Mouse (Mus musculus): ENCODE measurements around the gene Fut2. TPM values are rescaled to one million over a fixed set of nuclear protein-coding genes. Genes with fewer than 3 reads are reported as not detected.
A peak's percentile ranks its signal among the peaks of the same experiment; 100 is the strongest.

Gene Fut2
- polyA plus RNA-seq (2015; fragmentation: Nextera tagmentation; extraction: Ambion mirVana) = 0.10 and 0.21 TPM in 2 replicates

DNA sequence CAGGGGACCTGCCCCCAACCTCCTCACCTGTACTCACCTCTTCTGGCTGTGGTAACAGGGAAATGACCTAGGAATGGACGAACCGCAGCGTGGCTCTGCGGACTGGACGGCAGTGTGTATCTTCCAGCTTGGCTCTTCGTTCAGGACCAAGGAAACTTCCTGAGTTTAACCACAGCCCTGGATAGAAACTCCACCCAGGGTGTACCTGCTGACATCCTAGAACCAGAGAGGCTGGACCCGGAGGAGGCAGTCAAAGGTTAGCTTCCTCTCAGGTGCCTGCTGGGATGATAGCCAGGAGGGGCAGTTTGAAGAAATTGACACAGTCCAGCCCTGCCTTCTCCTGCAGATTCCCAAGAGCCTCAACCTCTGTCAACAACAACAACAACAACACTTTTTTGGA is at the start of gene Fut2:
Gene Fut2, minus strand, starts transcription at position 234 of the 400 bp plus-strand sequence.
- Histone ChIP-seq H3K4me1 (replicated peaks; ENCODE audit: control insufficient read depth, insufficient read depth, low read length) (no peaks in the 10 kb centered on the region), H3K9ac (replicated peaks; ENCODE audit: low read depth, low read length) (no peak within 1 kb of the TSS), H3K27me3 (replicated peaks; ENCODE audit: control insufficient read depth, insufficient read depth, low read length) (no peaks in the 10 kb centered on the region), H3K4me3 (replicated peaks; ENCODE audit: low read length) (no peak within 1 kb of the TSS), H3K9me3 (ENCODE audit: control insufficient read depth, low read length) (no peaks in the 10 kb centered on the region), H3K27ac (ENCODE audit: low read length) (no peak within 1 kb of the TSS), H3K4me2 (ENCODE audit: low read length) (no peak within 1 kb of the TSS), H3K36me3 (ENCODE audit: control insufficient read depth, insufficient read depth) (no peaks in the 10 kb centered on the region)
- WGBS = 88% methylated on average over 7 of the region's 7 CpGs
- no peak for ATAC-seq

DNA sequence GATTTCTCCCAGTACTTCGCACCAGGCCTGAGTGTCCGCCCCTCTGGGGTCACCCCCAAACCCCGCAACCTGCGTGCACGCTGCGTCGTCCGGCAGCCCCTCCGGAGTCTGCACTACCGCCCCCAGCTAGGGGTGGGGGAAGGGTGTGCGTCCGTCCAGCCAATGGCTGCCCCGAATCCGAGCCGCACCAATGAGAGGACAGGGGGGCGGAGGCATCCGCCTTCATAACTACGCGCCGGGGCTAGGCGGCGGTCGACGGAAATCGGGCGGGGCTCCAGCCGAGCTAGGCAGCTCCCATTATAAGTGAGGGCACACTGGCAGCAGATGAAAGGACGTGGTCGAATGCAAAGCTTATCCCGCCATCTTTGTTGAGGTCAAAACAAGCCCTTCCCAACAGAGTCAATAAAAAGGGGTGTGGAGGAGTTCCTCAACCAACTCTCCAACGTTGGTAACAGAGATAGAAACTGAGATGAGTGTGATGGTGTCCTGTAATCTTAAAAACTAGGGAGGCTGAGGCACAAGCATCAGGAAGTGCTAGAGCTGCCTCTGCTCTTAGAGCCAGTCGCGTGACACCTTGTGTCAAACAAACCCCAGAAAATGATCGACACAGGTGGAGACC is 49.0 kb upstream of the Fut2 start, which contains the start of gene Rpl18:
Gene Rpl18, plus strand, starts transcription at position 368 of the 619 bp plus-strand sequence.
- peaks cover 43% of the 10 kb centered on the region for H3K4me1 ChIP-seq (replicated peaks; ENCODE audit: control insufficient read depth, insufficient read depth, low read length)

DNA sequence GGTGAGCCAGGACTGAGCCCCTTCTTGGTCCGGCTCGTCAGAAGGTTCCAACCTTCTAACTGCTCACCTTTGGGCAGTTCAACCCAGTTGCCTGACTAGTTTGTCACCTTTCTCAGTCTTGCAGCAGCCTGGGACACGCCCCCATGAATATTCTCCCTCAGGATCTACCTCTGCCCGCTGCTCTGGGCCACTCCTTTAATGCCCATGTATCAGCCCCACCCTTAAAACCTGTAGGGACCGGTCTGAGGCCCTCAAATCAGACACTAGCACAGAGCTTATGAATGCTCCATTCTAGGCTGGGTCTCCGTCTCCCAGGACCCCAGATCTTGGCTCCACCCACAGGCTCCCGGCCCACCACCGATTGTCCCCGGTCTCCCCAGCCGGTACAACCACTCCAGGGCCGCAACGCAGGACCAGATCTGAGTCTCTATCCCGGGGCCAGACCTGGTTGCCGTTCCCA is 48.5 kb upstream of the Fut2 start:
- Histone ChIP-seq H3K4me3 (replicated peaks; ENCODE audit: low read length) (peak overlapping the region; percentile 64), H3K36me3 (ENCODE audit: control insufficient read depth, insufficient read depth) (peaks cover 33% of the 10 kb centered on the region), H3K27ac (ENCODE audit: low read length) (peak overlapping the region; percentile 28; the same call in 1 of the 2 replicates), H3K9ac (replicated peaks; ENCODE audit: low read depth, low read length) (peak overlapping the region; percentile 68), H3K4me1 (replicated peaks; ENCODE audit: control insufficient read depth, insufficient read depth, low read length) (peaks cover 41% of the 10 kb centered on the region), H3K27me3 (replicated peaks; ENCODE audit: control insufficient read depth, insufficient read depth, low read length) (no peaks in the 10 kb centered on the region), H3K4me2 (ENCODE audit: low read length) (peak overlapping the region; percentile 75), H3K9me3 (ENCODE audit: control insufficient read depth, low read length) (no peaks in the 10 kb centered on the region)
- 9% methylated on average over 14 of the region's 14 CpGs for WGBS
- ATAC-seq = peak; percentile 31; the same call in 1 of the 2 replicates

More for the DNA sequence above, 49.0 kb upstream of the Fut2 start, which contains the start of gene Rpl18:
- no peaks in the 10 kb centered on the region for H3K9me3 ChIP-seq (ENCODE audit: control insufficient read depth, low read length)
- H3K27me3 ChIP-seq (replicated peaks; ENCODE audit: control insufficient read depth, insufficient read depth, low read length) = no peaks in the 10 kb centered on the region
- peak within 1 kb of the TSS; percentile 60 for H3K27ac ChIP-seq (ENCODE audit: low read length)
- ATAC-seq = peak; percentile 94
- H3K36me3 ChIP-seq (ENCODE audit: control insufficient read depth, insufficient read depth) = peaks cover 36% of the 10 kb centered on the region
- WGBS = 8% methylated on average over 33 of the region's 34 CpGs
- H3K4me2 ChIP-seq (ENCODE audit: low read length) = peak within 1 kb of the TSS; percentile 75
- peak within 1 kb of the TSS; percentile 64 for H3K4me3 ChIP-seq (replicated peaks; ENCODE audit: low read length)
- H3K9ac ChIP-seq (replicated peaks; ENCODE audit: low read depth, low read length) = peak within 1 kb of the TSS; percentile 68

DNA sequence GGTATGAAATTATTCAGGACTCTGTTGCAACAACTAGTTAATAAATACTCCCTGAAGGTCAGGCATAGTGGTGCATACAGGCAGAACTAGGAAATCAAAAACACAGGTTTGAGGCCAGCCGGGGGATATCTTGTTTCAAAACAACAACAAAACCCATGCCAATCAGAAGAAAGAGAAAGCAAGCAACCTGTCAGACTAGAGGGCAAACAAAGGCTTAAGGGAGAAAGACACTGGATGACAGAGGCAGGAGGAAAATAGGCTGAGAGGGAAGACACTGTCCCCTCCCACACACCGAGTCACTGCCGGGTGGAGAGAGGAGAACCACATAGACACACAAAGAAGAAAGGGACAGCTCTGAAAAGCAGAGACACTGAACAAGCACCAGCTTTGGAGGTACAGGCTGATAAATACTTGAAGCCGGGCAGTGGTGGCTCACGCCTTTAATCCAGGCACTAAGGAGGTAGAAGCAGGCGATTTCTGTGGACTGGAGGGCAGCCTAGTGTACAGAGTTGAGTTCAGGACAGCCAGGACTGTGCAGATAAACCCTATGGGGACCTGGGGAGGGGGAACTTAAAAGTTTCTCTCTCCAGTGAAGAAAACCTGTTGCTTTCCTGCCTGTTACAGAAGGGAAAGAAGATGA is 47.8 kb upstream of the Fut2 start:
- peak overlapping the region; percentile 75 for H3K4me2 ChIP-seq (ENCODE audit: low read length)
- H3K27me3 ChIP-seq (replicated peaks; ENCODE audit: control insufficient read depth, insufficient read depth, low read length) = no peaks in the 10 kb centered on the region
- H3K9me3 ChIP-seq (ENCODE audit: control insufficient read depth, low read length) = no peaks in the 10 kb centered on the region
- H3K4me3 ChIP-seq (replicated peaks; ENCODE audit: low read length) = peak overlapping the region; percentile 64
- no peak overlapping the region for H3K9ac ChIP-seq (replicated peaks; ENCODE audit: low read depth, low read length)
- no peak for ATAC-seq
- WGBS = 89% methylated on average over 6 of the region's 6 CpGs
- H3K36me3 ChIP-seq (ENCODE audit: control insufficient read depth, insufficient read depth) = peaks cover 29% of the 10 kb centered on the region
- peaks cover 41% of the 10 kb centered on the region for H3K4me1 ChIP-seq (replicated peaks; ENCODE audit: control insufficient read depth, insufficient read depth, low read length)
- H3K27ac ChIP-seq (ENCODE audit: low read length) = no peak overlapping the region

DNA sequence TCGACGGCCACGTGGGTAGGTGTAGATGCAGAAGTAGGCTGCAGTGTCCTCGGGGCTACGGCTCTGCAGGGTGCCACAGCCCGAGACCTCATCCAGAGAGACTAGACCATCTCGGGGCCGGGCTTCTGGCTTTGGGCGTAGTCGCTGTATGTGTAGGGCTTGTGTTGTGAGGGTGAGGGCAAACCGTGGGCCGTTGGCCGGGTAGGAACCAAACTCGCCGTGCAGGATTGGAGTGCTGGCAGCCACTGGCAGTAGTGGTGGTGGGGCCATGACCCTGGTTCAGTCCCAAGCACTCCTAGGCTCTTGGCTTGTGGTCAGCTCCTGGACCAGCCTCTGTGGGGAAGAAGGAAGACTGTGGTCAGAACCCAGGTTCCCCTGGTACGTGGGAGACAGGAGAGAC is 47.2 kb upstream of the Fut2 start:
- no peak for ATAC-seq
- Histone ChIP-seq H3K27me3 (replicated peaks; ENCODE audit: control insufficient read depth, insufficient read depth, low read length) (no peaks in the 10 kb centered on the region), H3K4me1 (replicated peaks; ENCODE audit: control insufficient read depth, insufficient read depth, low read length) (peaks cover 41% of the 10 kb centered on the region), H3K9me3 (ENCODE audit: control insufficient read depth, low read length) (no peaks in the 10 kb centered on the region), H3K9ac (replicated peaks; ENCODE audit: low read depth, low read length) (no peak overlapping the region), H3K4me3 (replicated peaks; ENCODE audit: low read length) (no peak overlapping the region), H3K27ac (ENCODE audit: low read length) (no peak overlapping the region), H3K4me2 (ENCODE audit: low read length) (no peak overlapping the region), H3K36me3 (ENCODE audit: control insufficient read depth, insufficient read depth) (peaks cover 29% of the 10 kb centered on the region)
- 92% methylated on average over 16 of the region's 16 CpGs for WGBS

DNA sequence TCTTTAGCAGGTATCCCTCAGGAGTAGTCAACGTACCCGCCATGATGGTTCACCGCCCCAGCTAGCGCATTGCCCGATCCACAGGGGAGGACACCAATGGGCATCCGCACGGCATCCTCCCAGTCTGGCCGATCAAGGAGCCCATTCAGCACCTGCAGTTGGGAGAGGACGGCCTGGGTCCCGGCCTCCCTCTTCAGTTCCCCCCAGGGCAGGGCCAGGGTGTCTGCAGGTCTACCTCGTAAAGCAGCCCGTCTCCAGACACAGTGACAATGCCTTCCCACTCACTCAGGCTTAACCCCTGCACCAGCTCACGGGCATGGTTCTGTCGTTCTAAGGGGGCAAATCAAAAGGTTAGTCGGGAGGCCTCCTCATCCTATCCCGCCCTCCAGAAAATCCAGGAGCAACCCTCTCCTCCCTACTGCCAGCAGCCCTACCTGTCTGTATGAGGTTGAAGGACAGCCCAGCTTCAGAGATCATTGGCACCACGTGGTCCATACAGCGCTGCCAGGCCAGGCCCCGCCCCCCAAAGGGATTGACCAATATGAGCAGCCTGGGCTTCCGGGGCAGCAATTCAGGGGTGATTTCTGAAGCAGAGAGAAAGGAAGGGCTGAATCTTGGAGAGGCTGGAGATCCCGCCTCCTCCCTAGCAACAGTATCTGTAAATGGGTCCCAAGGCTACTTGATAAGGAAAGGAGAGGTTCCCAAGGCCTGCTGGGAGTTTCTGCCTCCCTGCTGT is 46.0 kb upstream of the Fut2 start:
- Histone ChIP-seq H3K9me3 (ENCODE audit: control insufficient read depth, low read length) (no peaks in the 10 kb centered on the region), H3K36me3 (ENCODE audit: control insufficient read depth, insufficient read depth) (peaks cover 29% of the 10 kb centered on the region), H3K27me3 (replicated peaks; ENCODE audit: control insufficient read depth, insufficient read depth, low read length) (no peaks in the 10 kb centered on the region), H3K4me3 (replicated peaks; ENCODE audit: low read length) (no peak overlapping the region), H3K4me1 (replicated peaks; ENCODE audit: control insufficient read depth, insufficient read depth, low read length) (peaks cover 52% of the 10 kb centered on the region), H3K27ac (ENCODE audit: low read length) (no peak overlapping the region), H3K4me2 (ENCODE audit: low read length) (no peak overlapping the region), H3K9ac (replicated peaks; ENCODE audit: low read depth, low read length) (no peak overlapping the region)
- no peak for ATAC-seq
- 89% methylated on average over 21 of the region's 21 CpGs for WGBS

DNA sequence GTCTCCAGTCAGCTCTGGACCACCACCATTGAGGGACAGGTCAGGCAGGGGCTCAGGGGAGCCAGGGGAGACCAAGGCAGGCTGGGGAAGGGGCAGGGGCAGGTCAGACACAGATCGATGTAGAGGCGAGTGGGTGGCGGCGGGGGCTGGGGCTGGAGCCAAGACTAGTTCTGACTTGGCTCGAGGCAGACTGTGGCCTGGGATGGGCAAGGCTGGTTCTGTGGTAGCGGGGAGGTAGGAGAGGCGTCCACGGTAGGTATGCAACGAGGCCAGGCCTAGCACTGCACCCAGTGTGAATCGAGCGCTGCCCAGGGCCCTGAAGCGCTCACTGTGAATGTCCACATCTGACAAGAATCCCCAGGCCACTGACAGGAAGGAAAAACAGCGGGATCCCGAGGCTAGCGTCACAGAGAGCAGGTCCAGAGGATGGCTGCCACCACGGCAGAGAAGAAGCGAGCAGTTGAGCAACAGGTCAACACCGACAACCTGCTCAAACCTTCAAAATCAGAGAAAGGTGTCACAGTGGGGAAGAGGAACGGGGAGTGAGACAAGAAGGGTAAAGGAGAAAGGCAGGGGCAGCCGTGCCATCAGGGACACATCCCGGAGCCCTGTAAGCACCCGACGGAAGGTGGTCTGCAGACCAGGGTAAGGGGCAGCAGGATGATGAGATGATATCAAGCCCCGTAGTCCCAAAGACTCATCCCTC is 45.3 kb upstream of the Fut2 start:
- no peak overlapping the region for H3K9ac ChIP-seq (replicated peaks; ENCODE audit: low read depth, low read length)
- ATAC-seq = no peak
- H3K4me2 ChIP-seq (ENCODE audit: low read length) = no peak overlapping the region
- H3K27ac ChIP-seq (ENCODE audit: low read length) = no peak overlapping the region
- WGBS = 90% methylated on average over 24 of the region's 24 CpGs
- no peaks in the 10 kb centered on the region for H3K9me3 ChIP-seq (ENCODE audit: control insufficient read depth, low read length)
- peaks cover 29% of the 10 kb centered on the region for H3K36me3 ChIP-seq (ENCODE audit: control insufficient read depth, insufficient read depth)
- no peaks in the 10 kb centered on the region for H3K27me3 ChIP-seq (replicated peaks; ENCODE audit: control insufficient read depth, insufficient read depth, low read length)
- H3K4me1 ChIP-seq (replicated peaks; ENCODE audit: control insufficient read depth, insufficient read depth, low read length) = peaks cover 52% of the 10 kb centered on the region
- no peak overlapping the region for H3K4me3 ChIP-seq (replicated peaks; ENCODE audit: low read length)

DNA sequence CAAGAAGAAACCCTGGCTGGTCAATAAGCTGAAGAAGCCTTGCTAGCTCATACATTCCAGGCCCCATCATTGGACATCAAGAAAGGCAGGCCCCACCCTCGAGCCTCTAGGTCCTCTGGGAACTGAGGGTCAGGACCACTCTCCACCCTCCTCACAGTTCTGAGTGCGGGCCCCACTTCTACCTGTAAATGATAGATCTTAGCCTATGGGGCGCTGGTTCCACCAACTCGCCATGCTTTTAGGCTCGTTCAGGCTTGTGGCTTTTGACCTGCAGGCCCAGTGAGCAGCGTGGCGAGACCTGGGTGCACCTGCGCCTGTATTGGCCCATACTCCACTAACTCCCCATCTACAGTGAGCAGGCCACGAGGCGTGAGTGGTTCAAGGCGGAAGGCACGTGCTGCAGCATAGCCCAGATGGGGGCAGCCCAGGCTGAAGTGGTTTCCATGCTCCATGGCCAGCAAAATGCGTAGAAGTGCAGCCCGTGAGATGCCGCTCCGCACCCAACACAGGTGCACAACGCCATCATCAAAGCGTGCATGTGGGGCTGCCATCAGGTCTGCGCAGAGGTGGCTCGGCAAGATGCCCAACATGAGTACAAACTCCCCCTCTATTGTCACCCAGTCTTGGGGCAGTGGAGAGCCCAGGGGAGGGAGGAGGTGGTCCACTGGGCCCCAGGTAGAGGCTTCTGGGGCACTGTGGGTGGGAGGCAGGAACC is 44.4 kb upstream of the Fut2 start:
- no peak for ATAC-seq

More for the DNA sequence above, 44.4 kb upstream of the Fut2 start:
- WGBS = 93% methylated on average over 20 of the region's 20 CpGs
- Histone ChIP-seq H3K27me3 (replicated peaks; ENCODE audit: control insufficient read depth, insufficient read depth, low read length) (no peaks in the 10 kb centered on the region), H3K27ac (ENCODE audit: low read length) (no peak overlapping the region), H3K36me3 (ENCODE audit: control insufficient read depth, insufficient read depth) (peaks cover 29% of the 10 kb centered on the region), H3K4me1 (replicated peaks; ENCODE audit: control insufficient read depth, insufficient read depth, low read length) (peaks cover 52% of the 10 kb centered on the region), H3K9ac (replicated peaks; ENCODE audit: low read depth, low read length) (no peak overlapping the region), H3K4me3 (replicated peaks; ENCODE audit: low read length) (no peak overlapping the region), H3K4me2 (ENCODE audit: low read length) (no peak overlapping the region), H3K9me3 (ENCODE audit: control insufficient read depth, low read length) (no peaks in the 10 kb centered on the region)
